Mouse (Mus musculus) kidney, postnatal 0 days (tissue): ENCODE measurements around the gene Uri1. TPM values are rescaled to one million over a fixed set of nuclear protein-coding genes. Genes with fewer than 3 reads are reported as not detected.

ENCODE experiments used
- ATAC-seq: fragments of 200-750 bp; cut with Nextera tagmentation; replicated peaks from 2 replicates; pipeline ENCODE4 v1.8.0; 2017; ENCODE audit warnings: low read depth, moderate number of reproducible peaks, moderate TSS enrichment, moderate library complexity; ENCODE audit not compliant: low FRiP score
- DNase-seq: peaks from one replicate; pipeline ENCODE4 v3.0.0-alpha.2; 2016; ENCODE audit warnings: low spot score
- H3K27ac ChIP-seq: fragments of 300-500 bp; sonication (generic); 2 replicates; pipeline ENCODE4 v1.5.1; 2014; ENCODE audit warnings: mild to moderate bottlenecking
- H3K27me3 ChIP-seq: fragments of 300-500 bp; sonication (generic); 2 replicates; pipeline ENCODE4 v1.6.1; 2014; ENCODE audit warnings: low read length, mixed read lengths; ENCODE audit not compliant: insufficient read depth
- H3K36me3 ChIP-seq: fragments of 300-500 bp; sonication (generic); 2 replicates; pipeline ENCODE4 v1.6.1; 2014; ENCODE audit warnings: low read length, mixed read lengths; ENCODE audit not compliant: insufficient read depth
- H3K4me1 ChIP-seq: fragments of 300-500 bp; sonication (generic); replicated peaks from 2 replicates; pipeline ENCODE4 v1.6.1; 2014; ENCODE audit warnings: antibody characterized with exemption, low read length, mixed read lengths; ENCODE audit not compliant: insufficient read depth
- H3K4me2 ChIP-seq: fragments of 300-500 bp; sonication (generic); 2 replicates; pipeline ENCODE4 v1.6.1; 2014; ENCODE audit warnings: mild to moderate bottlenecking, low read length, moderate library complexity, mixed read lengths
- H3K4me3 ChIP-seq: fragments of 300-500 bp; sonication (generic); replicated peaks from 2 replicates; pipeline ENCODE4 v1.5.1; 2014; ENCODE audit warnings: low read depth, low read length
- H3K9ac ChIP-seq: fragments of 300-500 bp; sonication (generic); 2 replicates; pipeline ENCODE4 v1.6.1; 2014; ENCODE audit warnings: low read depth, low read length
- H3K9me3 ChIP-seq: fragments of 300-500 bp; sonication (generic); replicated peaks from 2 replicates; pipeline ENCODE4 v1.6.1; 2016; ENCODE audit warnings: low read length, inconsistent platforms, mixed read lengths
- CTCF ChIP-seq: IDR thresholded peaks from 2 replicates; pipeline ENCODE4 v1.5.1; 2016; ENCODE audit warnings: antibody characterized with exemption, low read depth, mild to moderate bottlenecking, moderate library complexity
- WGBS: fragments of 180-500 bp; shearing (Covaris S2); extraction: QIAGEN DNeasy Blood & Tissue Kit; methylation state at CpG from one replicate; pipeline ENCODE4 v1.1.7; 2014; 5-methylcytosine and 5-hydroxymethylcytosine counted together
- polyA plus RNA-seq: library from polyadenylated mRNA; unstranded; fragments of >200 nt; fragmentation: Nextera tagmentation; extraction: Ambion mirVana; gene quantifications from 2 replicates; pipeline ENCODE4 v1.2.1, GENCODE M21; 2015

Uri1 gene
- polyA plus RNA-seq, 1 experiment from 2014 or later, result 57.9 TPM

DNA sequence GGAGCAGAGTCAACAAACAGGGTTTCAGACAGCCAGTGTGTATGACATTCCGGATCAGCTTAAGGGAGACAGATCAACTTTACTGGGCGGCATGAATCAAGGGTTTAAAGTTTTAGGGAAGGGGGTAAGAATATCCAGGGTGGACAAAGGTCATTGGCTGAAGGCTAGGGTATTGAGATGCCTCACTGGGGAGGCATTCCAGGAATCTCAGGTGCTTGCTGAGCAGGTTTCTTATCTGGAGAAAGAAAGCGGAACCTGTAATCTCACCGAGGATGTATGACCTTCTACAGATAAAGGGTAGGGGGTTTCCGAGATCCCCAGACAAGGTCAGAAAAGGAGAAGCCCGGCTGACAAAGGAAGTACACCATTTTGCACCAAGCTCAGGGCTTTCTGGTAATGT is 7.3 kb upstream of the Uri1 start:
- Histone ChIP-seq H3K4me1 (no peaks in the 10 kb centered on the region), H3K4me3 (no peak overlapping the region), H3K4me2 (no peak overlapping the region), H3K9me3 (no peaks in the 10 kb centered on the region), H3K9ac (no peak overlapping the region), H3K27me3 (no peaks in the 10 kb centered on the region), H3K36me3 (no peaks in the 10 kb centered on the region), H3K27ac (no peak overlapping the region)
- TF ChIP-seq CTCF, result no peak
- no peak for DNase-seq
- no peak for ATAC-seq
- 45% methylated on average over 6 of the region's 6 CpGs for WGBS

DNA sequence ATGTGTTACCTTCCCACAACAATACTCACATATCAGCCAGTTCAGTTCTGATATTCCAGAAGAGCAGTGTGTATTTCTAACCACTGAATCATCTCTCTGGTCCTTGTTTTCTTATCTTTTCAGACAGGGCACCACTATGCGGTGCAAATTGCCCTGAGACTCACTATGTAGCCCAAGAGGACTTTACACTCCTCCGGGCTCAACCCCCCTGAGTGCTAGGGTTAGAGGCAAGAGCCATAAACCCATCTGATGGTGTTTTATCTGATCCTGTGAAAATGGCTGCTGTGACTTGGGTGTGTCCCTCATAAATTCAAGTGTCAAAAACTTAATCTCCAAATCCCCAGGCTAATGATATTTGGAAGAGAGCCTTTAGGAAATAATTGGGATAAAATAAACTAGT is 6.6 kb upstream of the Uri1 start:
- H3K4me3 ChIP-seq, result no peak overlapping the region
- no peak overlapping the region for H3K9ac ChIP-seq
- no peak for TF ChIP-seq CTCF
- DNase-seq (no peak), ATAC-seq (no peak)
- no peaks in the 10 kb centered on the region for H3K9me3 ChIP-seq
- H3K27me3 ChIP-seq, result no peaks in the 10 kb centered on the region
- no peak overlapping the region for H3K4me2 ChIP-seq
- no peak overlapping the region for H3K27ac ChIP-seq
- 11% methylated on average over 2 of the region's 2 CpGs for WGBS
- H3K36me3 ChIP-seq, result no peaks in the 10 kb centered on the region
- H3K4me1 ChIP-seq, result no peaks in the 10 kb centered on the region

DNA sequence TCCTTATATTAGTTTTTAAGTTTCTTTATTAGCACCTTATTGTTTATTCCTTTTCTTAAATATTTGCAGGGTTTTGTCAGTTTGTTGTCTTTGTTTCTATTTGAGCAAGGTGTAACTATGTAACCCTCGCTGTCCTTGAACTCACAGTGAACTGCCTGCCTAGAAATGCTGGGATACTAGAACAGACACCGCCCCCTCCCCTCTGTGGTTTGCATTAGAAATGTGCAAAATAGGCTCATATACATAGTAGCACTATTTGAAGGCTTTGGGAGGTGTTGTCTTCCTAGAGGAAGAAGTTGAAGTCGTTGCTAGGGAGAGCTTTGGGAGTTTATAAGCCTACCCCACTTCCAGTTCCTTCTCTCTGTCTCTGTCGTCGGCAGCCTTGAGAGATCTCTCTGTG is 5.7 kb upstream of the Uri1 start:
- H3K9ac ChIP-seq, result no peak overlapping the region
- H3K36me3 ChIP-seq, result no peaks in the 10 kb centered on the region
- H3K4me1 ChIP-seq, result no peaks in the 10 kb centered on the region
- no peak for ATAC-seq
- 48% methylated on average over 5 of the region's 5 CpGs for WGBS
- no peaks in the 10 kb centered on the region for H3K9me3 ChIP-seq
- no peak for DNase-seq
- H3K4me2 ChIP-seq, result no peak overlapping the region
- no peak overlapping the region for H3K27ac ChIP-seq
- no peaks in the 10 kb centered on the region for H3K27me3 ChIP-seq
- no peak for TF ChIP-seq CTCF
- no peak overlapping the region for H3K4me3 ChIP-seq

DNA sequence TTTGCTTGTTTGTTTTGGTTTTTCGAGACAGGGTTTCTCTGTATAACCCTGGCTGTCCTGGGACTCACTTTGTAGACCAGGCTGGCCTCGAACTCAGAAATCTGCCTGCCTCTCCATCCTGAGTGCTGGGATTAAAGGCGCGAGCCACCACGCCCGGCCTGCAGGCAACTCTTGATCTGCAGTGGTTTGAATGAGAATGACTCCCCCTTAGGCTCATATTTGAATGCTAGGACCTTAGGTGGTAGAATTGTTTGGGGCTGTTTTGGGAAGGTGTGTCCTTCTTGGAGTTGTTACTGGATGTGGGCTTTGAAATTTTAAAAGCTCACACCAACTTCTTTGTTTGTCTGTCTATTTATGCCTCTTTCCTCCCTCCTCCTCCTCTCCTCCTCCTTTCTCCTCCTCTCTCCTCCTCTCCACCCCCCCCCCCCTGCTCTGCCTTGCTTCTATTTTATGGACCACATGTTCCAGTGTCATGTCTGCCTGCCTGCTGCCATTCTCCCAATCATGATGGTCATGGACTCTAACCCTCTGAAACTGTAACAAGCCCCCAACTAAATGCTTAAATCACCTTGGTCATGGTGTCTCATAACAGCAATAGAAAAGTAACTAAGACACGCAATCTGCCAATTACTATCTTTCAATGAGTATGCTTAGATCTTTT is 4.7 kb upstream of the Uri1 start:
- WGBS, result 84% methylated on average over 7 of the region's 7 CpGs
- TF ChIP-seq CTCF, result no peak
- Histone ChIP-seq H3K9ac (no peak overlapping the region), H3K27me3 (no peaks in the 10 kb centered on the region), H3K4me2 (no peak overlapping the region), H3K4me1 (no peaks in the 10 kb centered on the region), H3K36me3 (no peaks in the 10 kb centered on the region), H3K4me3 (no peak overlapping the region), H3K9me3 (no peaks in the 10 kb centered on the region), H3K27ac (no peak overlapping the region)
- ATAC-seq (no peak), DNase-seq (no peak)

DNA sequence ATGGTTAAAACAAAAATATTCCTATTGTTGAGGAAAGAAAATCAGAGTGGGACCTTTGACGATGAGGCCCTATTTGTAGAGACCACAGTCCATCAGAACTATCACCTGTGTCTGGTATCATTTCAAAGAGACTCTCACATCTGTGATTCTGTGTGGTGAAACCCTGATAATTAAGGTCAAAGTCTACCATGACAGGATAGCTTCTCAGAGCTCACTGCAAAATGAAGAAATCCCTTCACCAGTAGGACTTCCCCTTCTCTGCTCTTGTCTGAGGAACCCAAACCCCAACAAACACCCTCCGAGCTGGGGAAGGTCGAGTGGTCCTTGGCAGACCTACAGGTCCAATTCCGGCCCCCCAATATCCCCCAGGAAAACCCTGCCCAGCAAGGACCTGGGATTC is 1.5 kb upstream of the Uri1 start:
- WGBS, result 72% methylated on average over 4 of the region's 4 CpGs
- no peak overlapping the region for H3K9ac ChIP-seq

DNA sequence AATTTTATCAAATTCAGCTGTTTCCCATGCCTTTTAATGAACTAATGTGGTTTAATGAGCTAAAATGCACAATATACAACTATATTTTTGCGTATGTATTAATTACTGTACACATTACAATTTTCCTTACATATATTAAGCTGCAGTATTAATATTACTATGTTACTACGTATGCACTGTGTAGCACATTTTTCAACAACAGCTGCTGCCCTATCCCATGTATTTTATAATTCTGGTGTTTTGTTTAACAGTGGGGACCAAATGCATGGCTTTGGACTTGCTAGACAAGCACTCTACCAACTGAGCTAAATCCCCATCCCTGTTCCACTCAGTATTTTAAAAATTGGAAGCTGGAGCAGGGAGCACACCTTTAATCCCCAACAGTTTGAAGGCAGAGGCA is 3.6 kb downstream of the Uri1 start:
- DNase-seq, result no peak
- H3K36me3 ChIP-seq, result no peaks in the 10 kb centered on the region
- H3K4me1 ChIP-seq, result no peaks in the 10 kb centered on the region
- H3K4me2 ChIP-seq, result peak overlapping the region; percentile 76
- H3K27me3 ChIP-seq, result no peaks in the 10 kb centered on the region
- no peak for TF ChIP-seq CTCF
- no peaks in the 10 kb centered on the region for H3K9me3 ChIP-seq
- no peak overlapping the region for H3K27ac ChIP-seq
- 30% methylated on average over 2 of the region's 2 CpGs for WGBS
- no peak overlapping the region; the same call in 1 of the 2 replicates for H3K9ac ChIP-seq
- H3K4me3 ChIP-seq, result peak overlapping the region; percentile 93
- ATAC-seq, result no peak

More for the DNA sequence above, 1.5 kb upstream of the Uri1 start:
- TF ChIP-seq CTCF, result no peak
- Histone ChIP-seq H3K4me1 (no peaks in the 10 kb centered on the region), H3K27ac (no peak overlapping the region), H3K4me3 (no peak overlapping the region), H3K27me3 (no peaks in the 10 kb centered on the region), H3K9me3 (no peaks in the 10 kb centered on the region), H3K36me3 (no peaks in the 10 kb centered on the region), H3K4me2 (no peak overlapping the region)
- DNase-seq (no peak), ATAC-seq (no peak)

DNA sequence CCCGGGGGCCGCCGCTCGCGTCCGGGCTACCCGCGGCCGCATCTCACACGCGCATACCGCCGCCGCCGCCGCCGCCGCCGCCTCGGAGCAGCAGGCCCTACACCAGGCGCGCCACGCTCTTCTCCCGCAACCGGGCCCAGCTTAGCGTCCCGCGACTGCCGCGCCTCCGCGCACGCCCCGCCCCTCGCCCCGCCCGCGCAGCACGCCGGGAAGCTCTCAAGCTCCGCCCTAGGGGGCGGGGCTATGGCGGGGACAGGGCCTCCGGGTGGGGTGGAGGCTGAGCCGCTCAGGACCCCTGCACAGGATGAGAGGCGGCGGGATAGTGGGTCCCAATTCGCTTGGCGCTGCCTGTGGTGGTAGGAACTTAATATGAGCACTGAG is 4.0 kb downstream of the Uri1 start:
- Histone ChIP-seq H3K4me2 (peak overlapping the region; percentile 76), H3K4me1 (no peaks in the 10 kb centered on the region), H3K9ac (peak overlapping the region; percentile 94), H3K27me3 (no peaks in the 10 kb centered on the region), H3K4me3 (peak overlapping the region; percentile 93), H3K36me3 (no peaks in the 10 kb centered on the region), H3K27ac (peak overlapping the region; percentile 94), H3K9me3 (no peaks in the 10 kb centered on the region)
- WGBS, result 1% methylated on average over 29 of the region's 49 CpGs
- ATAC-seq (peak; percentile 93), DNase-seq (peak; percentile 91)
- 0 out of 2 replicates have a peak, but pooled peaks have one; percentile 2 for TF ChIP-seq CTCF
